Mouse (Mus musculus): Measurements from ENCODE around the gene Gpr37l1. TPM values are rescaled to one million over a fixed set of nuclear protein-coding genes. Genes with fewer than 3 reads are reported as not detected.
"Not testable (repeated sequence)": the region's sequence is repeated elsewhere in the genome, so short reads cannot be mapped to it uniquely, and the experiment has no call there.

Gene Gpr37l1
- polyA plus RNA-seq, 1 experiment from 2014 or later, result not detected

DNA sequence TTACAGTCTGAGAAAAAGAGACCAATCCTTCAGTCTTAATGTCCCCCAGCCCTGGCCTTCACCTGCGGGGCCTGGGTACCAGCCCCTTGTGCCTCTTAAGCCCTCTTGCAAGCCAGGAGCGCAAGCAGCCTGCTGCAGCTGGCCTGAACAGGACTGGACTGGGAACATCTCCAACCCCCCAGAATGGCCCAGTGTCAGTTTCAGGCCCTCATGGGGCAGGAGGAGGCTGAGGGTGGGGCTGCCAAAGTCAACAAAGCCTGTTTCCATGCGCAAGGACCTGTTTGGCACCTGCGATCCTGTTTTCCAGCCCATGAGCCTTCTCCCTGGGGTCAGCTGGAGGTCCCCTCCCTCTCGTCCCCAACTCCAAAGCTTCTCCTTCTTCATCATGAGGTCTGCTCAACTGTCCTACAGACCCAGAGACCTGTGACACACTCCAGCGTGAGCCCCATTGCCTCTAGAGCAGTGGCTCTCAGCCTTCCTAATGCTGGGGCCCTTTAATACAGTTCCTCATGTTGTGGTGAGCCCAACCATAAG, 28.5 kb upstream of the Gpr37l1 start:
- Histone ChIP-seq H3K9ac (replicated peaks) (no peak overlapping the region), H3K4me3 (replicated peaks) (no peak overlapping the region), H3K4me2 (no peak overlapping the region), H3K9me3 (no peaks in the 10 kb centered on the region), H3K4me1 (replicated peaks) (peaks cover 15% of the 10 kb centered on the region), H3K36me3 (no peaks in the 10 kb centered on the region), H3K27ac (no peak overlapping the region), H3K27me3 (no peaks in the 10 kb centered on the region)
- WGBS, result 76% methylated on average over 6 of the region's 6 CpGs
- no peak for ATAC-seq (ENCODE audit: insufficient number of reproducible peaks, insufficient read depth, low FRiP score, low TSS enrichment, low read depth)

DNA sequence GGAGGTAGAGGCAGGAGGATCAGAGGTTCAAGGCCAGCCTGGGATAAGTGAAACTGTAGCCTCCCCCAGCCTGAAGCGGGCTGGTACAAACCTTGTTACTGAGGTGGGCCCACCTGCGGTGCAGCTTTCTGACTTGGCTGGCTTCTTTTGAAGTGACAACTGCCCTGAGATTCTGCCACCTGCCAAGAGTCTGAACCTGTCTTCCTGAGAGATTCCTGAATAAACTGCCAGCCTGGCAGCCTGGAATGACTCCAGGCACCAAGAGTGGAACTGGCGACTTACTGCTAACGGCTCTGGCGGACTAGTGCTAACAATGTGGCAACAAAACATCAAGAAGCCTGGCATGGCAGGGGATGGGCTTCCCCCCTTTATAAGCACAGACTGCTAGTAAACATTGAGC, 26.9 kb upstream of the Gpr37l1 start:
- not testable (repeated sequence) for H3K4me3 ChIP-seq (replicated peaks); H3K9me3 ChIP-seq; ATAC-seq (ENCODE audit: insufficient number of reproducible peaks, insufficient read depth, low FRiP score, low TSS enrichment, low read depth); H3K27ac ChIP-seq; H3K27me3 ChIP-seq; H3K9ac ChIP-seq (replicated peaks); H3K4me2 ChIP-seq; H3K36me3 ChIP-seq
- H3K4me1 ChIP-seq (replicated peaks), result peaks cover 11% of the 10 kb centered on the region
- 64% methylated on average over 5 of the region's 5 CpGs for WGBS

- H3K36me3 ChIP-seq, result no peaks in the 10 kb centered on the region
- H3K9me3 ChIP-seq, result no peaks in the 10 kb centered on the region
- no peak for ATAC-seq (ENCODE audit: insufficient number of reproducible peaks, insufficient read depth, low FRiP score, low TSS enrichment, low read depth)
- H3K9ac ChIP-seq (replicated peaks), result no peak overlapping the region
- WGBS, result 86% methylated on average over 4 of the region's 4 CpGs
- no peak overlapping the region for H3K4me3 ChIP-seq (replicated peaks)
- H3K27ac ChIP-seq, result no peak overlapping the region
- no peaks in the 10 kb centered on the region for H3K27me3 ChIP-seq
- H3K4me1 ChIP-seq (replicated peaks), result no peaks in the 10 kb centered on the region
- H3K4me2 ChIP-seq, result no peak overlapping the region
Measured at GRCm38 (mm10) chr1:135189186-135189585, 21.7 kb upstream of the Gpr37l1 start.

GRCm38 (mm10) chr1:135188197-135188596, 20.7 kb upstream of the Gpr37l1 start:
- no peaks in the 10 kb centered on the region for H3K36me3 ChIP-seq
- H3K9ac ChIP-seq (replicated peaks), result no peak overlapping the region
- no peaks in the 10 kb centered on the region for H3K27me3 ChIP-seq
- H3K4me2 ChIP-seq, result no peak overlapping the region
- H3K4me3 ChIP-seq (replicated peaks), result no peak overlapping the region
- no peaks in the 10 kb centered on the region for H3K4me1 ChIP-seq (replicated peaks)
- ATAC-seq (ENCODE audit: insufficient number of reproducible peaks, insufficient read depth, low FRiP score, low TSS enrichment, low read depth), result no peak
- no peaks in the 10 kb centered on the region for H3K9me3 ChIP-seq
- WGBS, result 44% methylated on average over 3 of the region's 3 CpGs
- H3K27ac ChIP-seq, result no peak overlapping the region

DNA sequence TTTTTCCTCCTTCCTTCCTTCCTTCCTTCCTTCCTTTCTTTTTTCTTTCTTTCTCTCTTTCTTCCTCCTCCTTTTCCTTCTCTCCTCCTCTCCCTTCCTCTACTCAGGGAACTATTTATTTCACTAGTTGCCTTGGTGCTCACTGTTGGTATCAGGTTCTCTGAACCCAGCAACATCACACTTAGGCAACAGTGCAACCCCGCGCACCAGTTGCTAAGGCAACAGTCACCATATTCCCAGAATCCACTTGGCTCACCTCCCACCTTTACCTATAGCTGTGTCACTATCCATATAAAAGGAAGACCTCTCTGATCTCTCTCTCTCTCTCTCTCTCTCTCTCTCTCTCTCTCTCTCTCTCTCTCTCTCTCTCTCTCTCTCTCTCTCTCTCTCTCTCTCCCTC, 19.5 kb upstream of the Gpr37l1 start:
- H3K4me3 ChIP-seq (replicated peaks); ATAC-seq (ENCODE audit: insufficient number of reproducible peaks, insufficient read depth, low FRiP score, low TSS enrichment, low read depth); H3K9ac ChIP-seq (replicated peaks); H3K9me3 ChIP-seq; H3K4me2 ChIP-seq; H3K4me1 ChIP-seq (replicated peaks); H3K27ac ChIP-seq; H3K27me3 ChIP-seq; H3K36me3 ChIP-seq: not testable (repeated sequence)
- 31% methylated on average over 2 of the region's 2 CpGs for WGBS

DNA sequence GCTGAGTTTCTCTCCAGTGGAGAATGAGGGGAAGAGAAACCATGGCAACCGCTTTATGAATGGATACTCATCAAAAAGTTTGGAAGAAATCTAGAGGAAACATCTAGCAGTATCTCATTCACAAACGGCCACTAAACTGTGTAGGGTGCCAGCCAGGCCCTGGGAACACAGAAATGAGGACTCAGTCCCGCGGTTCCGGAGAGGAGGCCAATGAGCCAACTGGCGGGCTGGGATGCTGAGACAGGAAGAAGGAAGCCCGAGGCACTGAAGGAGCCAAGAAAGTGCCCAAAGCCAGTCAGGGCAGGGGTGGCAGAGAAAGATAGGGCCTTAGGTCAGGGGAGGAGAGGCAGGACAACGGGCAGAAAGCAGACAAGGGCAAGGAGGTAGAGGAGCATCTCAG, 18.9 kb upstream of the Gpr37l1 start:
- no peak overlapping the region for H3K9ac ChIP-seq (replicated peaks)
- WGBS, result 42% methylated on average over 8 of the region's 8 CpGs
- H3K27me3 ChIP-seq, result no peaks in the 10 kb centered on the region
- no peaks in the 10 kb centered on the region for H3K4me1 ChIP-seq (replicated peaks)
- no peak overlapping the region for H3K4me2 ChIP-seq
- no peak for ATAC-seq (ENCODE audit: insufficient number of reproducible peaks, insufficient read depth, low FRiP score, low TSS enrichment, low read depth)
- H3K36me3 ChIP-seq, result no peaks in the 10 kb centered on the region
- H3K4me3 ChIP-seq (replicated peaks), result no peak overlapping the region
- H3K27ac ChIP-seq, result no peak overlapping the region
- no peaks in the 10 kb centered on the region for H3K9me3 ChIP-seq

DNA sequence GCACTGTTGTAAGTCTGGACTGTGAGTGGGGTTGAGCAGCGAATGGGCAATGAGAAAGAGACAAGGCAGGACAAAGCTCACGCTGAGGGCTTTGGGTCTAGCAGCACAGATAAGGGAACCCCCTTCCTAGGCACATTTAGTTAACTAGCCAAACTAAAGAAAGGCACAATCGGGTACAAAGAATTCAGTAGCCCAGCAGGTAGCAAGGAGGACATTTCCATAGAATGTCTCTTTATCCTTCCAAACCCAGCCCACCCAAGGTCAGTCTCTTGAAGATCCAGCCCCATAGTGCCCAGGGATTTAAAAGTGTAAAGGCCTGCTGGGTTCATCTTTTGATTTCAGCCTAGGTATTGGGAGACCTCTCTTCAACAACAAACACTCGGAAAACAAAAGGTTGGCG, 18.5 kb upstream of the Gpr37l1 start:
- Histone ChIP-seq H3K4me2 (no peak overlapping the region), H3K9ac (replicated peaks) (no peak overlapping the region), H3K9me3 (no peaks in the 10 kb centered on the region), H3K27me3 (no peaks in the 10 kb centered on the region), H3K36me3 (no peaks in the 10 kb centered on the region), H3K4me1 (replicated peaks) (no peaks in the 10 kb centered on the region), H3K27ac (no peak overlapping the region), H3K4me3 (replicated peaks) (no peak overlapping the region)
- no peak for ATAC-seq (ENCODE audit: insufficient number of reproducible peaks, insufficient read depth, low FRiP score, low TSS enrichment, low read depth)
- 57% methylated on average over 5 of the region's 5 CpGs for WGBS

DNA sequence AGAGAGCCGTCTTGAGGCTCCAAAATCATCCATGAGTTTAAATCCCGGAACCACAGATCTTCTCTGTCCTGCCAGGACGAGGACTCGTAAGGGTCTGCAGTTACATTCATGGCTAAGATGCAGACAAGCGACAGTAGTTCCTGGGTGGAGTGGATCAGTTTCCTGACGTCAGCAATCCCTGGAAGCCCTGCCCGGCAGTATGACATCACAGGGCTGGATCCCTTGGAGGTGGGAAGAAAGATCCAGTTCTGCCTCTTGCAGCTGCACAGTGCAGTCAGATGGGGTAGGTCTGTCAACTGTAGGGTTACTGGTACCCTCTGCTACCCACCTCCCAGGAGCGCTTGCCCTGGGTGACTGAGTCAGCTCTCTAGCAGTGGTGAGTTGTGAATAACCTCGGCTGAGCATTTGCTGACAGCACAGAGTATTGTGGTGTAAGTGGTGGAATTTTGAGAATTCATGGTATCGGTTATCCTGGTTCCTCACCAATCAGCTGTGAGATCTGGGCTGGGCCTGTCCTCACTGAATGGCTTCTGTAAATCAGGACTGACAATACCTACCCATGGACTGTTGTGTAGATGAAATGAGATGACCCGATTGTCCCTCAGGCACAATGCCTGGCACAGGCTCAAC, 16.6 kb upstream of the Gpr37l1 start:
- Histone ChIP-seq H3K9ac (replicated peaks) (no peak overlapping the region), H3K36me3 (no peaks in the 10 kb centered on the region), H3K27ac (no peak overlapping the region), H3K4me1 (replicated peaks) (no peaks in the 10 kb centered on the region), H3K4me3 (replicated peaks) (no peak overlapping the region), H3K4me2 (no peak overlapping the region), H3K27me3 (no peaks in the 10 kb centered on the region), H3K9me3 (no peaks in the 10 kb centered on the region)
- ATAC-seq (ENCODE audit: insufficient number of reproducible peaks, insufficient read depth, low FRiP score, low TSS enrichment, low read depth), result no peak
- 67% methylated on average over 11 of the region's 11 CpGs for WGBS

GRCm38 (mm10) chr1:135183448-135183847, 16.0 kb upstream of the Gpr37l1 start:
- no peak overlapping the region for H3K9ac ChIP-seq (replicated peaks)
- H3K9me3 ChIP-seq, result no peaks in the 10 kb centered on the region
- no peak for ATAC-seq (ENCODE audit: insufficient number of reproducible peaks, insufficient read depth, low FRiP score, low TSS enrichment, low read depth)
- no peaks in the 10 kb centered on the region for H3K4me1 ChIP-seq (replicated peaks)
- no peak overlapping the region for H3K27ac ChIP-seq
- no peaks in the 10 kb centered on the region for H3K36me3 ChIP-seq
- 66% methylated on average over 3 of the region's 4 CpGs for WGBS
- no peak overlapping the region for H3K4me3 ChIP-seq (replicated peaks)
- H3K4me2 ChIP-seq, result no peak overlapping the region
- no peaks in the 10 kb centered on the region for H3K27me3 ChIP-seq

DNA sequence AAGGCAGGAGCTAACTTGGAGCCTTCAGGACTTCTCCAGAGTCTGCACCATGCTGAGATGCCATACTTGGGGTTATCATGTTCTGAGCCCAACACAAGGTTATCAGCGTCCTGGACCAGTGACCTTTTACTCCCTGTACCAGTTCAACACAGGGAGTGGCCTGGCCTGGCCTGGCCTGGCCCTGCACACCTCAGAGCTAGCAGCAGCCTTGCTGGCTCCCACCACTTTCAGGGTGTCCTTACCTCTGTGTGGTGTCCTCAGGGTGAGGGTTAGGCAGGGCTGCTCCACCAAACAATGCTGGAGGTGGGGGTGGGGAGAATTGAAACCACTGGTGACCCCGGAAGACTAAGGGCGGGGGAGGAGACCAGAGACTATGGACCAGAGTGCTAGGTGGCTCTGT, 15.5 kb upstream of the Gpr37l1 start:
- Histone ChIP-seq H3K4me3 (replicated peaks) (no peak overlapping the region), H3K27ac (no peak overlapping the region), H3K4me2 (no peak overlapping the region), H3K27me3 (no peaks in the 10 kb centered on the region), H3K4me1 (replicated peaks) (no peaks in the 10 kb centered on the region), H3K9me3 (no peaks in the 10 kb centered on the region), H3K36me3 (no peaks in the 10 kb centered on the region), H3K9ac (replicated peaks) (no peak overlapping the region)
- 68% methylated on average over 3 of the region's 3 CpGs for WGBS
- ATAC-seq (ENCODE audit: insufficient number of reproducible peaks, insufficient read depth, low FRiP score, low TSS enrichment, low read depth), result no peak

GRCm38 (mm10) chr1:135181880-135182623, 14.6 kb upstream of the Gpr37l1 start:
- Histone ChIP-seq H3K4me3 (replicated peaks) (no peak overlapping the region), H3K27me3 (no peaks in the 10 kb centered on the region), H3K9me3 (no peaks in the 10 kb centered on the region), H3K27ac (no peak overlapping the region), H3K36me3 (no peaks in the 10 kb centered on the region), H3K9ac (replicated peaks) (no peak overlapping the region), H3K4me1 (replicated peaks) (no peaks in the 10 kb centered on the region), H3K4me2 (no peak overlapping the region)
- WGBS, result 89% methylated on average over 8 of the region's 8 CpGs
- no peak for ATAC-seq (ENCODE audit: insufficient number of reproducible peaks, insufficient read depth, low FRiP score, low TSS enrichment, low read depth)

DNA sequence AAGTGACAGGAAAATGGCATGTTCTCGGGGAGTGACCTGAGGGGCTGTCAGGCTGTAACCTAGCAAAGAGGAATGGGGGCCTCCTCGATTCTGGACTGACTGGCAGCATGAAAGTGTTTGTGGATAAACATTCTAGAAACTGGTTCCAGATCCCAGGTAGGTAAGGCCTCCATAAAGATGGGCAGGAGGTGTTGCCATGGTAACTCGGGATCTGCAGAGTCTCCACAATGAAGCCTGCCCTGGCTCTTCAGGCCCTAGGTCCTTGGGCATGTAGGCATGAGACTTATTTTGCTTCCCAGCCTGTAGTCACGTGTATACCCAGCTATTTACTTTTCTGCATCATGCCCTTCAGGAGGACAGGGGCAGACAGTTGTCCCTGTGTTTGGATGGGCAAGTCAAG, 13.8 kb upstream of the Gpr37l1 start:
- H3K4me3 ChIP-seq (replicated peaks), result no peak overlapping the region
- H3K27me3 ChIP-seq, result no peaks in the 10 kb centered on the region
- H3K4me2 ChIP-seq, result no peak overlapping the region
- no peaks in the 10 kb centered on the region for H3K4me1 ChIP-seq (replicated peaks)
- no peaks in the 10 kb centered on the region for H3K9me3 ChIP-seq
- no peak for ATAC-seq (ENCODE audit: insufficient number of reproducible peaks, insufficient read depth, low FRiP score, low TSS enrichment, low read depth)
- H3K27ac ChIP-seq, result no peak overlapping the region
- H3K9ac ChIP-seq (replicated peaks), result no peak overlapping the region
- H3K36me3 ChIP-seq, result no peaks in the 10 kb centered on the region
- WGBS, result 70% methylated on average over 4 of the region's 4 CpGs

Measured in limb, embryonic 12.5 days (tissue).